Mouse (Mus musculus) cortical plate, adult 2 months (tissue): ENCODE measurements around the gene Rnf38. TPM values are rescaled to one million over a fixed set of nuclear protein-coding genes. Genes with fewer than 3 reads are reported as not detected.
A peak's percentile ranks its signal among the peaks of the same experiment; 100 is the strongest.

ENCODE experiments used
- H3K27ac ChIP-seq: fragments of 200-500 bp; 2 replicates; pipeline ENCODE4 v1.5.1; 2012; ENCODE audit warnings: low read length, control low read depth, inconsistent platforms; ENCODE audit not compliant: insufficient read depth
- H3K4me1 ChIP-seq: fragments of 200-500 bp; 2 replicates; pipeline ENCODE4 v1.6.1; 2011; ENCODE audit warnings: low read length; ENCODE audit not compliant: control insufficient read depth, insufficient read depth
- H3K4me3 ChIP-seq: fragments of 200-500 bp; 2 replicates; pipeline ENCODE4 v1.5.1; 2011; ENCODE audit warnings: mild to moderate bottlenecking, low read length, control low read depth; ENCODE audit not compliant: insufficient read depth
- CTCF ChIP-seq: fragments of 200-500 bp; IDR thresholded peaks from 2 replicates; pipeline ENCODE4 v1.5.1; 2011; ENCODE audit warnings: mild to moderate bottlenecking, control low read depth, low read length; ENCODE audit not compliant: insufficient read depth; ENCODE audit errors: extremely low read depth
- POLR2A ChIP-seq: fragments of 200-500 bp; IDR thresholded peaks from 2 replicates; pipeline ENCODE4 v1.6.1; 2011; ENCODE audit warnings: mild to moderate bottlenecking, low read length, control low read depth; ENCODE audit not compliant: insufficient read depth; ENCODE audit errors: extremely low read depth
- polyA plus RNA-seq: library from polyadenylated mRNA; depleted of rRNA; stranded (reverse); fragments of >200 nt; gene quantifications from 2 replicates; pipeline ENCODE4 v1.2.3, GENCODE M21; 2012

The Rnf38 gene
- polyA plus RNA-seq, 1 experiment = 68.4 TPM

DNA sequence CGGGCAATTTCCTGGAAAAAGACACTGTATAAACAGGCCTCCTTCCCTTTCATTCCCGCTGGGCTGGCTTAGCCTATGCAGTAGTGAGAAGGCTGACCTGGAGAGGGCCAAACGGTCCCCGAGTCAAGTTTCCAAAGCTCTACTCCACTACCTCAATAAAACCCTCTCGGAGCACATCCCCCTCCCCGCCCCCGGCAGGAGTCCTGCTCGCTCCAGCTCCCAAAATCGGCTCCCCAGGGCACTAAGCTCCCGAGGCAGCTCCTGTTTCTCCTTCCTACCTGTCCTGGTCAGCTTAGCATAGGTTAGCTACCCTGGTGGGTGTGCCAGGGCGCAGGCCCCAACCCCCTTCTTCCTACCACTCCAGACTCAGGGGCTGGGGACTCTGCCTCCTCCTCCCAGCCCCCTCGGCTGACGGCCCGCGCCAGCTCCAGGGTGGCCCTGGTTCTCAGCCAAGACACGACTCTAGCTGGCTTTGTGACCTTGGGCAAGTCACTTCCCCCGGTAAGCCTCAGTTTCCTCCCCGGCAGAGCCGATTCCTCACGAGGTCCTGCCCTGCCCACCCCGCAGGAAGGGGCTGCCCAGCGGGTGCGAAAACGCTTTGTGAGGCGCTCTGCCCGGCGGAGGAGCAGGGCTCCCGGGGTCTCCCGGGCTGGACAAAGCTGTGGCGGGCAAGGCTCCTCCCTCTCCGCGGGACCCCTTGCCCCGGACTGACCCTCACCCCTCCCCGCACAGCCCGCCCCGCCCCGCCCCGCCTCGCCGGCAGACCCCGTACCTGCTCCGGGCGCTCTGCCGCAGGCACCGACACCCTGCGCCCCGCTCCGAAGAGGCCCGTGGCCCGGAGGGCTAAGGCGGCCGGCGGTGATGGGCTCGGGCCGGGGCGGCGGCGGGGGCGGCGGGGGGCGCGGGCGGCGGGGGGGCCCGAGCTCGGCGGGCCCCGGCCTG lies 547 bp downstream of the Rnf38 start:
- Histone ChIP-seq H3K4me1 (peaks cover 4% of the 10 kb centered on the region; the same call in 1 of the 2 replicates), H3K27ac (no peak overlapping the region)

GRCm38 (mm10) chr4:44225128-44225527 lies 8.5 kb downstream of the Rnf38 start:
- Histone ChIP-seq H3K4me3 (no peak overlapping the region), H3K4me1 (peaks cover 4% of the 10 kb centered on the region), H3K27ac (no peak overlapping the region)
- TF ChIP-seq POLR2A = no peak

More for the DNA sequence above, 547 bp downstream of the Rnf38 start:
- TF ChIP-seq POLR2A (no peak), CTCF (no peak)
- peak overlapping the region; percentile 96 for H3K4me3 ChIP-seq

GRCm38 (mm10) chr4:44224141-44224540 lies 9.4 kb downstream of the Rnf38 start:
- no peak overlapping the region for H3K27ac ChIP-seq
- H3K4me1 ChIP-seq = peaks cover 4% of the 10 kb centered on the region
- TF ChIP-seq CTCF (no peak), POLR2A (no peak)
- no peak overlapping the region for H3K4me3 ChIP-seq

GRCm38 (mm10) chr4:44223444-44223843 lies 10.1 kb downstream of the Rnf38 start:
- no peak for TF ChIP-seq POLR2A
- no peak for TF ChIP-seq CTCF
- H3K4me3 ChIP-seq = no peak overlapping the region
- H3K27ac ChIP-seq = no peak overlapping the region
- peaks cover 4% of the 10 kb centered on the region for H3K4me1 ChIP-seq

DNA sequence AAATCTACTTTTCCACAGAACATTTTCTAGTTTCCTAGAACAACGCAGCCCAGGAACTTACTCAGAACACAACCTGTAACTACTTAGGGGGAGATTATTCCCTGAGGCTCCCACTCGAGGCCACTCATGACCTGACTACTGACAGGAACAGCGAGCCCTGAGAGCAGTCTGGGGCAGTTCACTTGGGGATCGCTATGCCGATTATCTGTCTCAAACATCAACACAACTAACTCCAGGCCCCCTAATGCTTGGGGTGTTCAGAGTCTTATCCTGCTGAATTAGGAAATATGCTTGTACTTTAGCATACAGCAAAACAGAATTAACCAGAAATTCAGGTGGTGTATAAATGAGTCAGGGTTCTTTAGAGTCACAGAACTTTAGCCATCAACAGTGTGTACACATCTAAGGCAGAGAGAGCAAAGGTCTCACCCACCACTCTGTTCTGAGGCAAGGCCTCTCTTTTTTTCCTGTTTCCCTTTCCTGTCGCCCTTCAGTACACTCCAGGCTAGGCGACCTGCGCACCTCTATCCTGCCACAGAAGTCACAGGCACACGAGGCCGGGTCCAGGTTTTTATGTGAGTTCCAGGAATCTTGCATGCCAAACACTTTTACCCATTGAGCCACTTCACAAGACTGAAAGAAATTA lies 16.7 kb downstream of the Rnf38 start:
- Histone ChIP-seq H3K27ac (no peak overlapping the region), H3K4me1 (no peaks in the 10 kb centered on the region), H3K4me3 (no peak overlapping the region)
- TF ChIP-seq CTCF (no peak), POLR2A (no peak)

GRCm38 (mm10) chr4:44199968-44200367 lies 33.6 kb downstream of the Rnf38 start:
- H3K27ac ChIP-seq = no peak overlapping the region
- H3K4me1 ChIP-seq = peaks cover 2% of the 10 kb centered on the region; the same call in 1 of the 2 replicates
- peak; percentile 44; the same call in 1 of the 2 replicates for TF ChIP-seq CTCF
- no peak for TF ChIP-seq POLR2A

GRCm38 (mm10) chr4:44187431-44187830 lies 46.2 kb downstream of the Rnf38 start:
- Histone ChIP-seq H3K4me1 (no peaks in the 10 kb centered on the region), H3K27ac (no peak overlapping the region), H3K4me3 (no peak overlapping the region)
- no peak for TF ChIP-seq CTCF
- TF ChIP-seq POLR2A = no peak

More at GRCm38 (mm10) chr4:44199968-44200367, 33.6 kb downstream of the Rnf38 start:
- no peak overlapping the region for H3K4me3 ChIP-seq

GRCm38 (mm10) chr4:44183862-44184261 lies 49.7 kb downstream of the Rnf38 start:
- Histone ChIP-seq H3K4me1 (peaks cover 4% of the 10 kb centered on the region), H3K4me3 (no peak overlapping the region), H3K27ac (no peak overlapping the region)
- TF ChIP-seq CTCF (no peak), POLR2A (no peak)

DNA sequence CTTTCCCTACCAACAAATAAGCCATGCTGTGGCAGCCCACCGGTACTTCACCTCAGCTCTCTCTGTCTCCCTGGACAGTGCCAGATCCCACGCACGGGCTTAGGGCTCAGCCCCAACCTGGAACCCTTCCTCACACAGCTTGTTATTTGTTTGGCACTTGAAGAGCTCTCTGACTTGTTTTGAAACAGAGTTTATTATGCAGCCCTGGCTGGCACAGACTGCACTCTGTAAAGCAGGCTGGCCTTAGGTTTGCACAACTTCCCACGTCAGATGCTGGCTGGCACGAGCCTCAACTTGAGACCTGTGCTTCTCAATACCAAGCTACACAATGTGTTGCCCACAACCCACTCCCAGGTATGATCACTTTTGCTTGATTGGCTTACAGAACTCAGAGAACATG lies 53.8 kb downstream of the Rnf38 start:
- Histone ChIP-seq H3K27ac (no peak overlapping the region), H3K4me3 (no peak overlapping the region), H3K4me1 (peaks cover 4% of the 10 kb centered on the region)
- no peak for TF ChIP-seq CTCF
- TF ChIP-seq POLR2A = no peak

DNA sequence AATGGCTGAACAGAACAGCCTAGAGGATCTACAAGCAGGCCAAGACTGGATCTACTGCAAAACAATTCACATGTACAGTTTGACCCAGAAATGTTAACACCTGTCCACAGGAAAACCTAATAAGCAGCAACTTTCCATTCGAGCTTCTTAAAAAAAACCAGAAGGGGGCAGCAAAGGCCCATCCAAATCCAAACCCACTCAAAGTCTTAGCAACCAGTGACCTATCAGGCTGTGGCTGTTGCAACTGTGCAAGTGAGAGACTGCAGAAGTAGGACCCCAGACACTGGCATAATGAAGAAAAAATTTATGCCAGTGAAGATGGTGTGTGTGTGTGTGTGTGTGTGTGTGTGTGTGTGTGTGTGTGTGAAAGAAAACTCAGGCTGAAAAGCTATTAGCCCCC lies 60.4 kb downstream of the Rnf38 start:
- H3K4me1 ChIP-seq = no peaks in the 10 kb centered on the region; the same call in 1 of the 2 replicates
- no peak for TF ChIP-seq POLR2A
- TF ChIP-seq CTCF = peak; percentile 67
- H3K27ac ChIP-seq = no peak overlapping the region
- no peak overlapping the region for H3K4me3 ChIP-seq
